Mouse (Mus musculus): Measurements from ENCODE around the gene Zfp446. TPM values are rescaled to one million over a fixed set of nuclear protein-coding genes. Genes with fewer than 3 reads are reported as not detected.

Zfp446 gene
- polyA plus RNA-seq, 1 experiment from 2014 or later = 2.5 TPM

DNA sequence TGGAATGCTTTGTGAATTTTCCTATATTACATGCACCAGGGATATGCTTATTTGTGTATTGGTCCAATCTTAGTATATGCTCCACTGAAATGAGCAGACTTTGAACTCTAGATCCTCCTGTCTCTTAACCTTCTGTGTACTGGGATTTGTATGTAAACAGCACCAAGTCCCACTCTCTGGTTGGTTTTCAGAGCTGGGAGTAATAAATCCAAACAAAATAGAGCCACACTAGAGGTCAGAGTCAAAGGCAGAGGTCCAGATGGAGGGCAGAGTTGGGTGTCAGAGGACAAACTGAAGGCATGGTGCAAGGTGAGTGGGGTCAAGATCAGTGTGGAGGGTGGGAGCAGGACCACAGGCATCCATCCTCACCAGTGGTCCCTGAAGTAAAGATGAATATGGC lies 18.2 kb downstream of the Zfp446 start:
- no peaks in the 10 kb centered on the region for H3K4me1 ChIP-seq (replicated peaks; ENCODE audit: control insufficient read depth, insufficient read depth, low read length)
- H3K27ac ChIP-seq (ENCODE audit: low read depth, low read length) = no peak overlapping the region
- H3K4me3 ChIP-seq (ENCODE audit: low read depth, low read length) = no peak overlapping the region
- no peaks in the 10 kb centered on the region for H3K9me3 ChIP-seq (ENCODE audit: control insufficient read depth)
- ATAC-seq = no peak
- H3K4me2 ChIP-seq (replicated peaks; ENCODE audit: low read depth) = no peak overlapping the region
- H3K9ac ChIP-seq (ENCODE audit: low read depth, low read length) = no peak overlapping the region
- TF ChIP-seq CTCF (IDR thresholded peaks at IDR 0.05; ENCODE audit: low read depth) = no peak
- H3K36me3 ChIP-seq (ENCODE audit: control insufficient read depth, insufficient read depth) = no peaks in the 10 kb centered on the region
- H3K27me3 ChIP-seq (replicated peaks; ENCODE audit: control insufficient read depth, insufficient read depth, low read length) = no peaks in the 10 kb centered on the region

DNA sequence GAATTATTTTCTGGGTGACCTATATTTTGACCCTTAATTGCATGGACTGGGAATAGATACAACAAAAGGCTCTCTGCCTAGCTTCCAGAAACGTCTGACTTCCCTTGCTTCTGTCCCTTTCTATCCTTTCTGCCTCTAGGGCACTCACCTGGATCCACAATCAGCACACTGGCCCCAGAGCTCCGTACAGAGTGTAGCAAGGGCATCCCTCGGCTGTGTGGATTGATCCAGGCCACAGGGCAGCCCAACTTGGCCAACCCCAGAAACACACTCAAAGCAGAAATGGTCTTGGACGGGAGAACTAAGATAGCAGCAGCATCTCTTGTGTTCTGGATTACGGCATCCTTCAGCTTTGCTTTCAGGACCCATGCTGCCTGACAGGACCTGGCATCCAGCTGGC lies 19.6 kb downstream of the Zfp446 start:
- Histone ChIP-seq H3K27ac (ENCODE audit: low read depth, low read length) (no peak overlapping the region), H3K4me3 (ENCODE audit: low read depth, low read length) (no peak overlapping the region), H3K27me3 (replicated peaks; ENCODE audit: control insufficient read depth, insufficient read depth, low read length) (no peaks in the 10 kb centered on the region), H3K9me3 (ENCODE audit: control insufficient read depth) (no peaks in the 10 kb centered on the region), H3K4me1 (replicated peaks; ENCODE audit: control insufficient read depth, insufficient read depth, low read length) (no peaks in the 10 kb centered on the region), H3K4me2 (replicated peaks; ENCODE audit: low read depth) (no peak overlapping the region), H3K9ac (ENCODE audit: low read depth, low read length) (no peak overlapping the region), H3K36me3 (ENCODE audit: control insufficient read depth, insufficient read depth) (no peaks in the 10 kb centered on the region)
- no peak for ATAC-seq
- 66% methylated on average over 5 of the region's 5 CpGs for WGBS
- TF ChIP-seq CTCF (IDR thresholded peaks at IDR 0.05; ENCODE audit: low read depth) = no peak

GRCm38 (mm10) chr7:12998053-12998452 lies 20.4 kb downstream of the Zfp446 start, which contains the start of gene Slc27a5:
Gene Slc27a5 (minus strand): TSS chr7:12998192.
- Histone ChIP-seq H3K4me2 (replicated peaks; ENCODE audit: low read depth) (no peak within 1 kb of the TSS), H3K9me3 (ENCODE audit: control insufficient read depth) (no peaks in the 10 kb centered on the region), H3K4me1 (replicated peaks; ENCODE audit: control insufficient read depth, insufficient read depth, low read length) (no peaks in the 10 kb centered on the region), H3K4me3 (ENCODE audit: low read depth, low read length) (no peak within 1 kb of the TSS), H3K27me3 (replicated peaks; ENCODE audit: control insufficient read depth, insufficient read depth, low read length) (no peaks in the 10 kb centered on the region), H3K9ac (ENCODE audit: low read depth, low read length) (no peak within 1 kb of the TSS), H3K36me3 (ENCODE audit: control insufficient read depth, insufficient read depth) (no peaks in the 10 kb centered on the region), H3K27ac (ENCODE audit: low read depth, low read length) (no peak within 1 kb of the TSS)
- ATAC-seq = no peak
- no peak for TF ChIP-seq CTCF (IDR thresholded peaks at IDR 0.05; ENCODE audit: low read depth)
- 62% methylated on average over 5 of the region's 5 CpGs for WGBS

GRCm38 (mm10) chr7:12998851-12999250 lies 21.2 kb downstream of the Zfp446 start, which contains the start of gene Trim28:
Gene Trim28 (plus strand): TSS chr7:12999114.
- H3K27ac ChIP-seq (ENCODE audit: low read depth, low read length) = no peak within 1 kb of the TSS
- ATAC-seq = no peak
- no peak within 1 kb of the TSS for H3K4me2 ChIP-seq (replicated peaks; ENCODE audit: low read depth)
- H3K27me3 ChIP-seq (replicated peaks; ENCODE audit: control insufficient read depth, insufficient read depth, low read length) = no peaks in the 10 kb centered on the region
- no peak within 1 kb of the TSS for H3K9ac ChIP-seq (ENCODE audit: low read depth, low read length)
- no peaks in the 10 kb centered on the region for H3K36me3 ChIP-seq (ENCODE audit: control insufficient read depth, insufficient read depth)
- WGBS = 91% methylated on average over 3 of the region's 3 CpGs
- no peak within 1 kb of the TSS for H3K4me3 ChIP-seq (ENCODE audit: low read depth, low read length)
- H3K9me3 ChIP-seq (ENCODE audit: control insufficient read depth) = no peaks in the 10 kb centered on the region
- no peaks in the 10 kb centered on the region for H3K4me1 ChIP-seq (replicated peaks; ENCODE audit: control insufficient read depth, insufficient read depth, low read length)
- no peak for TF ChIP-seq CTCF (IDR thresholded peaks at IDR 0.05; ENCODE audit: low read depth)

GRCm38 (mm10) chr7:13001584-13001983 lies 23.9 kb downstream of the Zfp446 start:
- Histone ChIP-seq H3K9ac (ENCODE audit: low read depth, low read length) (no peak overlapping the region), H3K27ac (ENCODE audit: low read depth, low read length) (no peak overlapping the region), H3K4me1 (replicated peaks; ENCODE audit: control insufficient read depth, insufficient read depth, low read length) (no peaks in the 10 kb centered on the region), H3K27me3 (replicated peaks; ENCODE audit: control insufficient read depth, insufficient read depth, low read length) (no peaks in the 10 kb centered on the region), H3K36me3 (ENCODE audit: control insufficient read depth, insufficient read depth) (peaks cover 12% of the 10 kb centered on the region), H3K4me2 (replicated peaks; ENCODE audit: low read depth) (no peak overlapping the region), H3K4me3 (ENCODE audit: low read depth, low read length) (no peak overlapping the region), H3K9me3 (ENCODE audit: control insufficient read depth) (no peaks in the 10 kb centered on the region)
- WGBS = 36% methylated on average over 1 of the region's 1 CpGs
- TF ChIP-seq CTCF (IDR thresholded peaks at IDR 0.05; ENCODE audit: low read depth) = no peak
- no peak for ATAC-seq

- Histone ChIP-seq H3K4me2 (replicated peaks; ENCODE audit: low read depth) (no peak overlapping the region), H3K9me3 (ENCODE audit: control insufficient read depth) (no peaks in the 10 kb centered on the region), H3K27ac (ENCODE audit: low read depth, low read length) (no peak overlapping the region), H3K9ac (ENCODE audit: low read depth, low read length) (no peak overlapping the region), H3K36me3 (ENCODE audit: control insufficient read depth, insufficient read depth) (peaks cover 27% of the 10 kb centered on the region), H3K27me3 (replicated peaks; ENCODE audit: control insufficient read depth, insufficient read depth, low read length) (no peaks in the 10 kb centered on the region), H3K4me3 (ENCODE audit: low read depth, low read length) (no peak overlapping the region), H3K4me1 (replicated peaks; ENCODE audit: control insufficient read depth, insufficient read depth, low read length) (no peaks in the 10 kb centered on the region)
- ATAC-seq = no peak
- no peak; the same call in 1 of the 2 replicates for TF ChIP-seq CTCF (IDR thresholded peaks at IDR 0.05; ENCODE audit: low read depth)
- WGBS = 78% methylated on average over 5 of the region's 5 CpGs
Measured at GRCm38 (mm10) chr7:13003380-13003779, 25.7 kb downstream of the Zfp446 start.

DNA sequence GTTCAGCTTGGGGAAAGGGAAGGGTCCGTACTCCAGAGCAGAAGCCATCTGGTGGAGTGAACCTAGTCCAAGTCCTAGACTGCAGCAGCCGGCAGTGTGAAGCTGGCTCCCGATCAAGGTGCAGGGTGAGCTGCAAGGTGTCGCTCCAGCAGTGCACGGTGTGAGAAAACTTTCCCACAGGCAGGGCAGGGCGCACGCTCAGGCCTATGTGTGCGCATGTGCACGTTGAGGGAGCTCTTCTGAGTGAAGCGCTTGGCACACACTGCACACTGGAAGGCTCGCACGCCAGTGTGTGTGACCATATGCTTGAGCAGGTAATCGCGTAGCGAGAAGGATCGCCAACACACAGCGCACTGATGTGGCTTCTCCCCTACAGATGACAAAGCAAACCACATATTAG lies 28.4 kb downstream of the Zfp446 start:
- no peak overlapping the region for H3K4me3 ChIP-seq (ENCODE audit: low read depth, low read length)
- H3K9me3 ChIP-seq (ENCODE audit: control insufficient read depth) = no peaks in the 10 kb centered on the region
- no peak for TF ChIP-seq CTCF (IDR thresholded peaks at IDR 0.05; ENCODE audit: low read depth)
- no peaks in the 10 kb centered on the region for H3K4me1 ChIP-seq (replicated peaks; ENCODE audit: control insufficient read depth, insufficient read depth, low read length)
- WGBS = 88% methylated on average over 17 of the region's 17 CpGs
- no peak for ATAC-seq
- H3K27ac ChIP-seq (ENCODE audit: low read depth, low read length) = no peak overlapping the region
- no peak overlapping the region for H3K4me2 ChIP-seq (replicated peaks; ENCODE audit: low read depth)
- H3K27me3 ChIP-seq (replicated peaks; ENCODE audit: control insufficient read depth, insufficient read depth, low read length) = no peaks in the 10 kb centered on the region
- H3K36me3 ChIP-seq (ENCODE audit: control insufficient read depth, insufficient read depth) = peaks cover 27% of the 10 kb centered on the region
- no peak overlapping the region for H3K9ac ChIP-seq (ENCODE audit: low read depth, low read length)

Measured in intestine, postnatal 0 days (tissue).